Mouse (Mus musculus) CH12.LX (cell line): Measurements from ENCODE around the gene Hist1h2bf.

Experiments
- BHLHE40 ChIP-seq: IDR thresholded peaks from 2 replicates; pipeline ENCODE4 v1.6.1; 2011; ENCODE audit warnings: mild to moderate bottlenecking, low read depth, low read length, improper control_type of control experiment
- CHD2 ChIP-seq: IDR thresholded peaks from 2 replicates; pipeline ENCODE4 v1.6.1; 2011; ENCODE audit warnings: low read length, improper control_type of control experiment
- CTCF ChIP-seq, 2 experiments: IDR thresholded peaks in 1 of 2; conservative IDR thresholded peaks in 1 of 2; 2 replicates each; pipeline ENCODE4 v1.5.1; 2011 to 2012; ENCODE audit warnings: low read depth in 2 of 2, low read length in 2 of 2, improper control_type of control experiment in 1 of 2, inconsistent platforms in 1 of 2, mild to moderate bottlenecking in 1 of 2, moderate library complexity in 1 of 2
- MAX ChIP-seq: IDR thresholded peaks from 2 replicates; pipeline ENCODE4 v1.6.1; 2011; ENCODE audit warnings: low read length, improper control_type of control experiment
- MXI1 ChIP-seq: IDR thresholded peaks from 2 replicates; pipeline ENCODE4 v1.6.1; 2011; ENCODE audit warnings: mild to moderate bottlenecking, low read depth, low read length, improper control_type of control experiment
- MYC ChIP-seq: IDR thresholded peaks from 2 replicates; pipeline ENCODE4 v1.6.1; 2011; ENCODE audit warnings: low read depth, mild to moderate bottlenecking, improper control_type of control experiment, low read length
- POLR2A ChIP-seq: IDR thresholded peaks from 2 replicates; pipeline ENCODE4 v1.6.1; 2011; ENCODE audit warnings: low read depth, mild to moderate bottlenecking, improper control_type of control experiment, low read length

GRCm38 (mm10) chr13:23609209-23609608, 35.2 kb upstream of the Hist1h2bf start:
- TF ChIP-seq MAX (no peak), CTCF (conservative IDR thresholded peaks at IDR 0.05 in 1 of 2, IDR thresholded peaks at IDR 0.05 in 1 of 2; ENCODE audit: low read depth in 2 of 2, low read length in 2 of 2) (no peak), POLR2A (no peak), MYC (no peak), MXI1 (no peak), BHLHE40 (no peak), CHD2 (no peak)
